Mouse (Mus musculus): ENCODE data around the gene Slf2. TPM values are rescaled to one million over a fixed set of nuclear protein-coding genes. Genes with fewer than 3 reads are reported as not detected.

Gene Slf2
- polyA plus RNA-seq, 1 experiment, result 6.6 TPM

GRCm38 (mm10) chr19:44931454-44931759, 456 bp downstream of the Slf2 start:
- TF ChIP-seq CEBPB (IDR thresholded peaks at IDR 0.05; ENCODE audit: insufficient read depth, poor library complexity, severe bottlenecking), result no peak
- no peak for TF ChIP-seq POLR2AphosphoS2 (IDR thresholded peaks at IDR 0.05; ENCODE audit: insufficient read length, low read depth)
- no peak for TF ChIP-seq REST (IDR thresholded peaks at IDR 0.05; ENCODE audit: insufficient read depth, insufficient read length)
- TF ChIP-seq E2F4 (IDR thresholded peaks at IDR 0.05; ENCODE audit: insufficient read depth), result peak; percentile 25
- no peak for TF ChIP-seq TCF12 (IDR thresholded peaks at IDR 0.05; ENCODE audit: insufficient read depth, poor library complexity, severe bottlenecking)
- H3K4me3 ChIP-seq, result peak overlapping the region; percentile 75
- peaks cover 50% of the 10 kb centered on the region for H3K79me2 ChIP-seq (ENCODE audit: control insufficient read depth, insufficient read depth)
- H3K27me3 ChIP-seq (ENCODE audit: control insufficient read depth, insufficient read depth, insufficient read length), result no peaks in the 10 kb centered on the region
- peak overlapping the region; percentile 92 for H3K4me2 ChIP-seq (ENCODE audit: low read depth)
- H3K36me3 ChIP-seq (ENCODE audit: control insufficient read depth, insufficient read depth), result peaks cover 17% of the 10 kb centered on the region
- H3ac ChIP-seq (ENCODE audit: control insufficient read depth, insufficient read length), result peak overlapping the region; percentile 67

- Histone ChIP-seq H3K79me2 (ENCODE audit: control insufficient read depth, insufficient read depth) (peaks cover 56% of the 10 kb centered on the region), H3K27me3 (ENCODE audit: control insufficient read depth, insufficient read depth, insufficient read length) (no peaks in the 10 kb centered on the region), H3ac (ENCODE audit: control insufficient read depth, insufficient read length) (no peak overlapping the region), H3K36me3 (ENCODE audit: control insufficient read depth, insufficient read depth) (peaks cover 23% of the 10 kb centered on the region), H3K4me2 (ENCODE audit: low read depth) (peak overlapping the region; percentile 92), H3K4me3 (peak overlapping the region; percentile 75)
- TF ChIP-seq E2F4 (IDR thresholded peaks at IDR 0.05; ENCODE audit: insufficient read depth) (no peak), POLR2A (IDR thresholded peaks at IDR 0.05; ENCODE audit: insufficient read length, low read depth) (no peak)
Measured at GRCm38 (mm10) chr19:44932051-44932450, 1.1 kb downstream of the Slf2 start.

- TF ChIP-seq POLR2A (IDR thresholded peaks at IDR 0.05; ENCODE audit: insufficient read length, low read depth), result no peak
- no peak for TF ChIP-seq MAX (IDR thresholded peaks at IDR 0.05; ENCODE audit: low read depth)
- TF ChIP-seq POLR2AphosphoS2 (IDR thresholded peaks at IDR 0.05; ENCODE audit: insufficient read length, low read depth), result no peak
- TF ChIP-seq REST (IDR thresholded peaks at IDR 0.05; ENCODE audit: insufficient read depth, insufficient read length), result no peak
- TF ChIP-seq SRF (IDR thresholded peaks at IDR 0.05; ENCODE audit: control insufficient read depth, insufficient read length, low read depth), result no peak
- no peak for TF ChIP-seq E2F4 (IDR thresholded peaks at IDR 0.05; ENCODE audit: insufficient read depth)
- TF ChIP-seq CEBPB (IDR thresholded peaks at IDR 0.05; ENCODE audit: insufficient read depth, poor library complexity, severe bottlenecking), result no peak
- no peak for TF ChIP-seq MYOD1 (IDR thresholded peaks at IDR 0.05; ENCODE audit: control insufficient read depth in 1 of 3, insufficient read length in 2 of 3, low read depth in 2 of 3)
- TF ChIP-seq MYOG (IDR thresholded peaks at IDR 0.05; ENCODE audit: control insufficient read depth in 1 of 3, insufficient read depth in 1 of 3, insufficient read length in 2 of 3, low read depth in 2 of 3), result no peak
- no peak for TF ChIP-seq TCF3 (IDR thresholded peaks at IDR 0.05; ENCODE audit: insufficient read length, low read depth)
- no peak for TF ChIP-seq USF1 (IDR thresholded peaks at IDR 0.05; ENCODE audit: low read depth)
- no peak for TF ChIP-seq TCF12 (IDR thresholded peaks at IDR 0.05; ENCODE audit: insufficient read depth, poor library complexity, severe bottlenecking)
- Histone ChIP-seq H3K4me3 (peak overlapping the region; percentile 75), H3K79me2 (ENCODE audit: control insufficient read depth, insufficient read depth) (peaks cover 56% of the 10 kb centered on the region), H3K4me2 (ENCODE audit: low read depth) (peak overlapping the region; percentile 92), H3K27me3 (ENCODE audit: control insufficient read depth, insufficient read depth, insufficient read length) (no peaks in the 10 kb centered on the region), H3K36me3 (ENCODE audit: control insufficient read depth, insufficient read depth) (peaks cover 28% of the 10 kb centered on the region), H3ac (ENCODE audit: control insufficient read depth, insufficient read length) (no peak overlapping the region)
Measured at GRCm38 (mm10) chr19:44933136-44933535, 2.2 kb downstream of the Slf2 start.

- no peak overlapping the region for H3ac ChIP-seq (ENCODE audit: control insufficient read depth, insufficient read length)
- no peaks in the 10 kb centered on the region for H3K27me3 ChIP-seq (ENCODE audit: control insufficient read depth, insufficient read depth, insufficient read length)
- TF ChIP-seq POLR2A (IDR thresholded peaks at IDR 0.05; ENCODE audit: insufficient read length, low read depth) (no peak), MAX (IDR thresholded peaks at IDR 0.05; ENCODE audit: low read depth) (no peak), MYOD1 (IDR thresholded peaks at IDR 0.05; ENCODE audit: control insufficient read depth in 1 of 3, insufficient read length in 2 of 3, low read depth in 2 of 3) (no peak), TCF12 (IDR thresholded peaks at IDR 0.05; ENCODE audit: insufficient read depth, poor library complexity, severe bottlenecking) (no peak), SRF (IDR thresholded peaks at IDR 0.05; ENCODE audit: control insufficient read depth, insufficient read length, low read depth) (no peak), POLR2AphosphoS2 (IDR thresholded peaks at IDR 0.05; ENCODE audit: insufficient read length, low read depth) (no peak), REST (IDR thresholded peaks at IDR 0.05; ENCODE audit: insufficient read depth, insufficient read length) (no peak), CEBPB (IDR thresholded peaks at IDR 0.05; ENCODE audit: insufficient read depth, poor library complexity, severe bottlenecking) (no peak), USF1 (IDR thresholded peaks at IDR 0.05; ENCODE audit: low read depth) (no peak), TCF3 (IDR thresholded peaks at IDR 0.05; ENCODE audit: insufficient read length, low read depth) (no peak), MYOG (IDR thresholded peaks at IDR 0.05; ENCODE audit: control insufficient read depth in 1 of 3, insufficient read depth in 1 of 3, insufficient read length in 2 of 3, low read depth in 2 of 3) (no peak)
- no peaks in the 10 kb centered on the region for H3K79me2 ChIP-seq (ENCODE audit: control insufficient read depth, insufficient read depth)
- H3K4me3 ChIP-seq, result no peak overlapping the region
- peaks cover 54% of the 10 kb centered on the region for H3K36me3 ChIP-seq (ENCODE audit: control insufficient read depth, insufficient read depth)
- H3K4me2 ChIP-seq (ENCODE audit: low read depth), result no peak overlapping the region
Measured at GRCm38 (mm10) chr19:44959633-44960032, 28.7 kb downstream of the Slf2 start.

- Histone ChIP-seq H3ac (ENCODE audit: control insufficient read depth, insufficient read length) (no peak overlapping the region), H3K4me3 (no peak overlapping the region), H3K4me2 (ENCODE audit: low read depth) (no peak overlapping the region), H3K36me3 (ENCODE audit: control insufficient read depth, insufficient read depth) (peaks cover 69% of the 10 kb centered on the region), H3K79me2 (ENCODE audit: control insufficient read depth, insufficient read depth) (no peaks in the 10 kb centered on the region), H3K27me3 (ENCODE audit: control insufficient read depth, insufficient read depth, insufficient read length) (no peaks in the 10 kb centered on the region)
- TF ChIP-seq MAX (IDR thresholded peaks at IDR 0.05; ENCODE audit: low read depth) (no peak), MYOG (IDR thresholded peaks at IDR 0.05; ENCODE audit: control insufficient read depth in 1 of 3, insufficient read depth in 1 of 3, insufficient read length in 2 of 3, low read depth in 2 of 3) (no peak)
Measured at GRCm38 (mm10) chr19:44965978-44966377, 35.0 kb downstream of the Slf2 start.
